Mouse (Mus musculus) C2C12 (cell line): ENCODE data around the gene Tceal3. TPM values are rescaled to one million over a fixed set of nuclear protein-coding genes. Genes with fewer than 3 reads are reported as not detected.
"Not testable (repeated sequence)": the region's sequence is repeated elsewhere in the genome, so short reads cannot be mapped to it uniquely, and the experiment has no call there.

Source experiments
- H3K27me3 ChIP-seq: one replicate; pipeline ENCODE4 v1.6.1; 2011; ENCODE audit not compliant: control insufficient read depth, insufficient read depth, insufficient read length
- H3K36me3 ChIP-seq: one replicate; pipeline ENCODE4 v1.6.1; 2011; ENCODE audit not compliant: control insufficient read depth, insufficient read depth
- H3K4me3 ChIP-seq: one replicate; pipeline ENCODE4 v1.5.1; 2011; ENCODE audit warnings: mild to moderate bottlenecking, control low read depth; ENCODE audit not compliant: poor library complexity, insufficient read depth, severe bottlenecking
- H3K79me2 ChIP-seq: one replicate; pipeline ENCODE4 v1.6.1; 2011; ENCODE audit not compliant: control insufficient read depth, insufficient read depth
- H3K79me3 ChIP-seq: one replicate; pipeline ENCODE4 v1.6.1; 2011; ENCODE audit warnings: low read depth, control low read depth
- H3ac ChIP-seq: one replicate; pipeline ENCODE3; 2011; ENCODE audit warnings: low read depth; ENCODE audit not compliant: control insufficient read depth, insufficient read length
- CEBPB ChIP-seq: IDR thresholded peaks from one replicate; pipeline ENCODE4 v1.6.1; 2011; ENCODE audit warnings: low read depth, mild to moderate bottlenecking, control low read depth, moderate library complexity
- CTCF ChIP-seq: IDR thresholded peaks from one replicate; pipeline ENCODE4 v1.5.1; 2011; ENCODE audit not compliant: control insufficient read depth, insufficient read depth, insufficient read length
- FOSL1 ChIP-seq: IDR thresholded peaks from one replicate; pipeline ENCODE4 v1.8.0; 2011; ENCODE audit warnings: mild to moderate bottlenecking, low read length; ENCODE audit not compliant: poor library complexity, insufficient read depth, severe bottlenecking
- MAX ChIP-seq: IDR thresholded peaks from one replicate; pipeline ENCODE4 v1.6.1; 2011; ENCODE audit warnings: mild to moderate bottlenecking, control low read depth
- MYOD1 ChIP-seq: IDR thresholded peaks from one replicate; pipeline ENCODE4 v1.6.1; 2011; ENCODE audit warnings: low read depth; ENCODE audit not compliant: control insufficient read depth, insufficient read length
- MYOG ChIP-seq: IDR thresholded peaks from one replicate; pipeline ENCODE4 v1.6.1; 2011; ENCODE audit not compliant: control insufficient read depth, insufficient read length; ENCODE audit errors: extremely low read depth
- USF1 ChIP-seq: IDR thresholded peaks from one replicate; pipeline ENCODE4 v1.6.1; 2011; ENCODE audit warnings: low read depth, mild to moderate bottlenecking, control low read depth, moderate library complexity
- polyA plus RNA-seq: library from polyadenylated mRNA; unstranded; fragments of >200 nt; fragmentation: generic; extraction: Trizol; gene quantifications from one replicate; pipeline ENCODE4 v1.2.1, GENCODE M21; 2012; ENCODE audit warnings: missing spikeins

The Tceal3 gene
- polyA plus RNA-seq, 1 experiment = 0.18 TPM

DNA sequence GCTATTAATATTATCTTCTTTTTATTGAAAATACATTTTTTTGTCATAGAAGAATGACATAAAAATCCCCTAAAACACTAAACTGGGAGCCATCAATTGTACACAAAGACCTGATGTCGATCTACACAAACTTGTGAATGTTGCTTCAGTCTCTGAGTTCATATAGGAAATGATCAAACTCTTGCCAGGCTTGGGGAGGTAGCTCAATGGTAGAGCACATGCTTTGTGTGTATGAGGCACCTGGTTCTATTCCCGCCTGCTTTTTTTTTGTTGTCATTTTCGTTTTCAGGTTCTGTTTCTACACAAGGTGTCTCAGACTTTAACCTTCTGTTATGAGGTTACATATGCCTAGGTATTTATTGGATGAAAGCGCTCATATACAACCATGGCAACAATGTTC lies 16.3 kb downstream of the Tceal3 start:
- Histone ChIP-seq H3K79me2 (no peaks in the 10 kb centered on the region), H3ac (no peak overlapping the region), H3K27me3 (no peaks in the 10 kb centered on the region), H3K36me3 (no peaks in the 10 kb centered on the region), H3K79me3 (no peaks in the 10 kb centered on the region), H3K4me3 (no peak overlapping the region)
- TF ChIP-seq CEBPB = no peak
- TF ChIP-seq USF1 = no peak

DNA sequence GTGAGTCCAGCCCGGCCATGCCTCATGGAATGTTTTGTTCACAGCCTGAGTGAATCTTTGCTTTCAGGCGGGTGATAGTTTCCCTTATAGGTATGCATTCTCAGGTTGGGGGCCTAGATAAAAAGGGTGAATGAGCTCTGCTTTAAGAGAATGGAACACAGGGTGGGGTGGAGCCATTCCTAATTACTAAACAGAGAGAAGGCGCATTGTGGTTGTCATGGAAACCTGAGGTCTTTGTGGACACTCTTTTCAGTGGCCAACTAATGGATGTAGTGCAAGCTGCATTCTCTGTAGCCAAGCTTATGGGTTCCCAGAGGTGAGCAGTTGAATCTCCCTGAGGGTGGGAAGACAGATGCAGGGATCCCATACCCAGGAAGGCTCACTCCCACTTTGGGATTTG lies 16.8 kb downstream of the Tceal3 start:
- H3K79me2 ChIP-seq = no peaks in the 10 kb centered on the region
- no peaks in the 10 kb centered on the region for H3K27me3 ChIP-seq
- no peak overlapping the region for H3K4me3 ChIP-seq
- no peaks in the 10 kb centered on the region for H3K79me3 ChIP-seq
- no peak for TF ChIP-seq CTCF
- TF ChIP-seq USF1 = no peak
- no peak for TF ChIP-seq CEBPB
- TF ChIP-seq MAX = no peak
- no peak for TF ChIP-seq FOSL1
- no peak for TF ChIP-seq MYOG
- TF ChIP-seq MYOD1 = no peak
- no peaks in the 10 kb centered on the region for H3K36me3 ChIP-seq
- no peak overlapping the region for H3ac ChIP-seq

DNA sequence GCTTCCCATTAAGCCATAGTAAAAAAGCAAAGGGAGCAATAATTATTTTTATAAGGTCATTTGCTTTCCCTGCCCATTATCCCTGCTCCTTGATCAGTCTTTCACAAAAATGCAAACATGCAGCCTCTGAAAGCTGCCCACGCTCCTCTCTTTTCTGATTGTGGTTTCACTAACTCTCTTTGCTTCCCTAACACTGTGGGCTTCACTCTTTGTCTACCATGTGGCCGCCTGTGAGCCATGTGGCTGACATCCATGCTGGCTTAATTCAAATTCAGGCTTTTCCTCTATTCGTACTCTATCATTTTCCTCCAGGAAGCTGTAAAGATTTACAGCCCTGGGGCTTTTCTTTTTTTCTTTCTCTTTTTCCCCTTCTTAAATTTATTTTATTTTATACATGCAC lies 20.7 kb downstream of the Tceal3 start:
- TF ChIP-seq MAX (no peak), MYOD1 (no peak), USF1 (no peak), MYOG (no peak)
- Histone ChIP-seq H3K36me3 (no peaks in the 10 kb centered on the region), H3K4me3 (no peak overlapping the region), H3K79me2 (no peaks in the 10 kb centered on the region), H3K79me3 (no peaks in the 10 kb centered on the region), H3ac (no peak overlapping the region), H3K27me3 (no peaks in the 10 kb centered on the region)

DNA sequence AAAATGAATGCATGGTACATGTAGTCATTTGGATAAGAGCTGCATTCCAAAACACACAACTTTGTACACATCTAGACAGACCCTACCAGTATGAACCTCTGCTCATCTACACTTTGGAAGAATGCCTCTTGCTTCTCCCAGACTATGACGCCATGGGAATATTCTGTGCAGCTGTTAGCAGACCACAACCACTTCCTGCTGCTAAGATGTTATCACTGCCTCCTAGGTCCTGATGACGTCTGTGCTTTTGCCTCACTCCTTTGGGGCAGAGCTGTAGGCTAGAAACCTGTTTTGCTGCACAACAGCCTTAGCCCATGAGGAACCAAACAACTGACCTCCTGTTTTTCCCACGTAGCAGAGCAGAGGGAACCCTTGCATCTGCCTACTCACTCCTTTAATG lies 25.2 kb downstream of the Tceal3 start:
- not testable (repeated sequence) for H3K27me3 ChIP-seq, H3ac ChIP-seq, H3K79me2 ChIP-seq, H3K79me3 ChIP-seq, H3K36me3 ChIP-seq, H3K4me3 ChIP-seq
- peak; percentile 48 for TF ChIP-seq MYOD1

DNA sequence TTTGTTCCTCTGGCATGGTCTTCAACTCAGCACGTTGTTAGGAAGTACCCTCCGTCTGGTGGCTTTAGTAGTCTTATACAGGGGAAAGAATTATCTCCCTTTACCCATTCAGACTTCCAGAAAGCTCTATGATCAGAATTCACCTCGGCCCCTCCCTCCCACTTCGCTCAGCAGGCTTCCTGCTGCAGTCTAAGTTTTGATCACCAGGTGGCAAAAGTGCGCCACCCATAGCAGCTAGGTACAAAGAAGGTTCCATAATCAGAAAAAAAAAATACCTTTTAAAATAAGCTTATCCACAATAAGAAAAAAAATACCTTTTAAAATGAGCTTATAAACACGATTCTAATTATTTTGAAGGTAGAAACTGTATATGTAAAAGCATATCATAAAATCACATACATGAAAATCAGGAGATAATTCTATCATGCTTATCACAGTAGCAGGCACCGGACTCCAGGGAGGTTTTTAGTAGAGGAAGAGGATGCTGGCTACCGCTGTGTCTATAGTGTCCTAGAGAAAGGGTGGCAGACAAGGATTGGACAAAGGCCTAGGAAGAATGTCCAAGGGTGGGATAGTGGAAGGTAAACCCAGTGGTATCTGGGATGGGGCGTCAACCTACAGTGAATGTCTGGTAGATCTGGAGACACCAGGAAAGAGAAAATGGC lies 34.4 kb downstream of the Tceal3 start:
- TF ChIP-seq FOSL1 (no peak), CEBPB (no peak), CTCF (no peak)
- no peaks in the 10 kb centered on the region for H3K36me3 ChIP-seq
- no peaks in the 10 kb centered on the region for H3K27me3 ChIP-seq
- H3K79me2 ChIP-seq = no peaks in the 10 kb centered on the region
- H3ac ChIP-seq = no peak overlapping the region
- H3K79me3 ChIP-seq = no peaks in the 10 kb centered on the region
- no peak overlapping the region for H3K4me3 ChIP-seq

DNA sequence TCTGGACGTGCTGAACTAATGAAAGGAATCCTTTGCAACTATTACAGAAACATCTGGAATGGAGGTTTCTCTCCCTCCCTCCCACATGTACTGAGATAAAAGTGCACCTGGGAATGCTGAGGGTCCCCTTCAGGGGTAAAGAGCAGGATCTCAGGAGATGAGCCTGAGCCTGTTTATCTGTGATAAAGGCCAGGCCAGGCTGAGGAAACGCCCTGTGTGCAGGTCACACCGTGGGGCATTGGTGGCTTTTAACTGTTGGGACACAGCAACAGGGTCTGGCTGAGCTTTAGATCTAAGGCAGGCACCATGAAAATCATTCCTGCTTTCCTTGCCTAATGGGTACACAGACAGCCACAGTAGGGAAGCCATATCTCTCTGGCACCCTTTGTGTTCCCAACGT lies 35.3 kb downstream of the Tceal3 start:
- TF ChIP-seq CEBPB (no peak), MYOG (no peak), CTCF (no peak), MAX (no peak), MYOD1 (no peak), FOSL1 (no peak), USF1 (no peak)
- Histone ChIP-seq H3K79me2 (no peaks in the 10 kb centered on the region), H3K36me3 (no peaks in the 10 kb centered on the region), H3K4me3 (no peak overlapping the region), H3K79me3 (no peaks in the 10 kb centered on the region), H3ac (no peak overlapping the region), H3K27me3 (no peaks in the 10 kb centered on the region)

DNA sequence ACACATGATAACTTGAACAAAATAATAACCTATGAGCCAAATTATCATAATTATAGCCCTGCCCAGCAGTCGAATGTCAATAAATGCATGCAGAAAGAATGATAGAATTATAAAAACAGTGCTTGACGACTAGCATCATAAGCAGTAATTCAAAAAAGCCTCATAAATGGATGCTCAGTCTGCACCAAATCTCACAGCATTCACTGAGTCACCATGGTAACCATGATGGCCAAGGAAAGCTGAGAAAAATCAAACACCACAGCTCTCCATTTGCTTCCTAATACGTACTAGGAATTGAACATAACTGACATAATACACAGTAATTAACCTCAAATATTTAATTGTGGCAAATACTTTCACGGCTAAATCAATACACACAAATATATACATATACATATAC lies 44.5 kb downstream of the Tceal3 start:
- Histone ChIP-seq H3K79me2 (no peaks in the 10 kb centered on the region), H3K36me3 (no peaks in the 10 kb centered on the region), H3K79me3 (no peaks in the 10 kb centered on the region), H3ac (no peak overlapping the region), H3K27me3 (no peaks in the 10 kb centered on the region), H3K4me3 (no peak overlapping the region)
- TF ChIP-seq MAX = no peak
- TF ChIP-seq CTCF = no peak
- no peak for TF ChIP-seq MYOD1
- no peak for TF ChIP-seq FOSL1
- TF ChIP-seq USF1 = no peak
